Mouse (Mus musculus): Measurements from ENCODE around the gene Raet1d.
"Not testable (repeated sequence)": the region's sequence is repeated elsewhere in the genome, so short reads cannot be mapped to it uniquely, and the experiment has no call there.

The Raet1d gene

GRCm38 (mm10) chr10:22360252-22360651, at the start of gene Raet1d:
Gene Raet1d (plus strand): TSS chr10:22360552.
- not testable (repeated sequence) for DNase-seq (ENCODE audit: low read depth, low spot score)

- DNase-seq (ENCODE audit: low read depth, low spot score), result no peak
Measured at GRCm38 (mm10) chr10:22322858-22323257, 37.5 kb upstream of the Raet1d start.

GRCm38 (mm10) chr10:22345721-22346120, 14.6 kb upstream of the Raet1d start:
- not testable (repeated sequence) for DNase-seq (ENCODE audit: low read depth, low spot score)

GRCm38 (mm10) chr10:22353548-22354195, 6.7 kb upstream of the Raet1d start:
- not testable (repeated sequence) for DNase-seq (ENCODE audit: low read depth, low spot score)

- not testable (repeated sequence) for DNase-seq (ENCODE audit: low read depth, low spot score)
Measured at GRCm38 (mm10) chr10:22354196-22354574, 6.2 kb upstream of the Raet1d start.

GRCm38 (mm10) chr10:22357373-22357772, 3.0 kb upstream of the Raet1d start:
- DNase-seq (ENCODE audit: low read depth, low spot score), result not testable (repeated sequence)

GRCm38 (mm10) chr10:22360957-22361356, 605 bp downstream of the Raet1d start:
- DNase-seq (ENCODE audit: low read depth, low spot score), result not testable (repeated sequence)

GRCm38 (mm10) chr10:22361415-22362352, 1.3 kb downstream of the Raet1d start:
- not testable (repeated sequence) for DNase-seq (ENCODE audit: low read depth, low spot score)

GRCm38 (mm10) chr10:22362466-22362865, 2.1 kb downstream of the Raet1d start:
- not testable (repeated sequence) for DNase-seq (ENCODE audit: low read depth, low spot score)

GRCm38 (mm10) chr10:22364915-22365314, 4.6 kb downstream of the Raet1d start:
- not testable (repeated sequence) for DNase-seq (ENCODE audit: low read depth, low spot score)

GRCm38 (mm10) chr10:22381226-22381625, 20.9 kb downstream of the Raet1d start:
- DNase-seq (ENCODE audit: low read depth, low spot score), result not testable (repeated sequence)

GRCm38 (mm10) chr10:22390146-22390545, 29.8 kb downstream of the Raet1d start:
- DNase-seq (ENCODE audit: low read depth, low spot score), result not testable (repeated sequence)

GRCm38 (mm10) chr10:22391616-22392015, 31.3 kb downstream of the Raet1d start:
- DNase-seq (ENCODE audit: low read depth, low spot score), result not testable (repeated sequence)

- not testable (repeated sequence) for DNase-seq (ENCODE audit: low read depth, low spot score)
Measured at GRCm38 (mm10) chr10:22393028-22393824, 32.9 kb downstream of the Raet1d start.

- DNase-seq (ENCODE audit: low read depth, low spot score), result not testable (repeated sequence)
Measured at GRCm38 (mm10) chr10:22396680-22397079, 36.3 kb downstream of the Raet1d start.

- peak; percentile 31 for DNase-seq (ENCODE audit: low read depth, low spot score)
Measured at GRCm38 (mm10) chr10:22402225-22402917, 42.0 kb downstream of the Raet1d start.

- DNase-seq (ENCODE audit: low read depth, low spot score), result not testable (repeated sequence)
Measured at GRCm38 (mm10) chr10:22413702-22414494, 53.5 kb downstream of the Raet1d start.
